Mouse (Mus musculus): Measurements from ENCODE around the gene Hivep2. TPM values are rescaled to one million over a fixed set of nuclear protein-coding genes. Genes with fewer than 3 reads are reported as not detected.

The Hivep2 gene
- total RNA-seq, 2 experiments from 2014 or later, result 193 to 194 TPM

GRCm38 (mm10) chr10:14197261-14197660 is 231.4 kb downstream of the Hivep2 start:
- intact Hi-C loops (cut with DNase I), result loop anchor here (10.0 kb wide), 3 partner anchors 122 to 632 kb away; no protein-coding TSS in a partner anchor
- DNase-seq, result no peak

GRCm38 (mm10) chr10:14199332-14199731 is 233.5 kb downstream of the Hivep2 start:
- no peak for DNase-seq

GRCm38 (mm10) chr10:14200310-14200709 is 234.4 kb downstream of the Hivep2 start:
- DNase-seq, result peak; percentile 67
- intact Hi-C loops (cut with DNase I), result no loop called here

More at GRCm38 (mm10) chr10:14199332-14199731, 233.5 kb downstream of the Hivep2 start:
- intact Hi-C loops (cut with DNase I), result loop anchor here (10.0 kb wide), 3 partner anchors 125 to 635 kb away; no protein-coding TSS in a partner anchor

Other genes with a start within 250 kb of the Hivep2 start
- gene Aig1, start 97.1 kb upstream of the Hivep2 start, total RNA-seq (2021), result 10 to 100 TPM; 62.3 to 66.2 TPM